Mouse (Mus musculus): ENCODE data around the gene Banp.

Gene Banp

DNA sequence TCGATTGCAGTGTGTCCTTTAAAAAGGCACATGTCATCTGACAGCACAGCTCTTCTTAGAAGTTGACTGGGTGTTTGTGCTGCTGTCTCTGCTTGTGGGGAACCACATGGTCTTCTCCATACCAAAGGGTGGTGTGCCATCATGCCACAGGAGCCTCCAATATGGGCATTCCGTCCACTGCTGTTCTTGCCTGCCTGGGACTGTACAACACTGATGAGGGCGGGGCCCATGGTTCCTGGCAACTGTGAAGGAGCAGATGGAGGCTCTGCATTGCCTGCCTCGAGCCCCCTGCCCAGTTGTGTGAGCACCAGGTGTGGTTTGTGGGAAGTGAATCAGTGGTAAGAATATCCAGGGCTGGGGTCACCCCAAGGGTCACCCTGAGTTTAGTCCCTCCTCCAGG lies 73.2 kb downstream of the Banp start:
- DNase-seq, result no peak

- DNase-seq, result no peak
Observed at GRCm38 (mm10) chr8:122025546-122025945, 76.0 kb downstream of the Banp start.

DNA sequence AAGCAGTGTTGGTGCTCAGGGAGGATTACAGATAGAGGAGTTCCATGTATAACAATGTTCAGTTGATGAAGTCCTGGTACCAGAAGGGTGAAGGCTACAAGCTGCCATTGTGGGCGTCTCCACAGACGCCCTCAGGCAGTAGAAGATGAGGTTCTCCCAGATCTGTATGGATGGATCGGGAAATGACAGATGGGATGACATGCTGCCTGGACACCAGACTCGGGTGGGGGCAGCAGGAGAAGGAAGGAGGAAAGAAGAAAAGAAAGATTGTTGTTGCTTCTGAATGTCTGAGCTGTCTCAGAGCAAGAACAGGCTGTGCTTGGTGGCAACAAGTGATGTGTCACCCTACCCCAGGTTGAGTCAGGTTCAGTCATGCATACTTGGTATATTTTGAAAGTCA lies 78.6 kb downstream of the Banp start:
- no peak for DNase-seq

DNA sequence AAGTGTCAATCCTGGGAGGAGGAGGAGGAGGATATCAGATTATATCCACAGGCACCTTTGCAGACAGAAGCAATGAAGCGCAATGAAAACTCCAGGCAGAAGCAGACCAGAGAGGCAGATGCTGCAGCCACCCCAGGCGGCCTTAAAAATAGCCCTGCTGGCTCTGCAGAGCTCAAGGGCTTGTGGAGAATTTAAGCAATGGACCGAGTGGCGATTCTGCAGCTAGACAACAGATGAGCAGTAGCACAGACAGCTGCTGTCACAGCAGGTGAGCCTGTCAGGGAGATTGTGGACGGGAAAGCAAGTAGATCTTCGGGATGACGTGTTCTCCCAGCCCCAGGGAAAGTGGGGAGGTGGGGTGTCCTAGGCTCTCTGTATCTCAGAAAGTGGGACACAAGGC lies 81.4 kb downstream of the Banp start:
- no peak for DNase-seq

DNA sequence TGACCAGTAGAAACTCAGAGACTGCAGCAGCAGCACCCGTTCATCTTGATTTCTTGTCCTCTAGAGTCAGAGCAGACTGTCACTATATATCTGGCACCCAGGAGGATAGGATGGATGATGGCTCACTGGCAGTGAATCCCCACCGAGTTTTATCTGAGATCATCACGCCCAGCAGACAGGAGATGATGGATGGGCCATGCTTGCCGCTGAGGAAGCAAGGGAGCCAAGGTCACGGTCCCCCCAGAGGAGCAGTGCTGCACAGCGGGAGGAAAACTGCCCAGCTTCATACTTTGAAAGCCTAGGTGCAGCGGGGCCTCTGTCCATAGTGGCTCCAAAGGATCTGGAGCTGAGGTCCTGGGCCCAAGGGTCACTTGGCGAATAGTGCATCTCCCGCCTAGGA lies 83.2 kb downstream of the Banp start:
- peak; percentile 46 for DNase-seq

- DNase-seq, result no peak
Observed at GRCm38 (mm10) chr8:122035543-122035942, 86.0 kb downstream of the Banp start.

DNA sequence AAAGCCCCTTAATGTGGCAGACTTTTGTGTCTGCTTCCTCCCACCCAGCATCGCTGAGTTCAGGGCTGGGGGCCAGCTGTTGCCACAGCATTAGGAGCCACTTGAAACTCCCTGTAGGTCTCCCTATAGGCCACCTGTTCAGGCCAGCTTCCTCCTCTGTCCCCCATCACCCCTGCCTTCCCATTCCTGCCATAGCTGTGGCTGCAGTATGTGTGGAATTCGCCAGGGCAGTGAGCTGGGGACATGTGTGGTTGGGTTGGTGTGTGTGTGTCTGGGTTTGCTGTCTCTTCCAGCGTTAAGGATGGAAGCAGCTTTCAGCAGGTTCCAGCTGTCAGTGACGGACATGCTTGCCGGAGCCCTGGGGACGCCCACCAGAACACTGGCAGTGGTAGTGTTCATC lies 86.8 kb downstream of the Banp start:
- no peak for DNase-seq

GRCm38 (mm10) chr8:122037279-122037678 lies 87.7 kb downstream of the Banp start:
- no peak for DNase-seq

DNA sequence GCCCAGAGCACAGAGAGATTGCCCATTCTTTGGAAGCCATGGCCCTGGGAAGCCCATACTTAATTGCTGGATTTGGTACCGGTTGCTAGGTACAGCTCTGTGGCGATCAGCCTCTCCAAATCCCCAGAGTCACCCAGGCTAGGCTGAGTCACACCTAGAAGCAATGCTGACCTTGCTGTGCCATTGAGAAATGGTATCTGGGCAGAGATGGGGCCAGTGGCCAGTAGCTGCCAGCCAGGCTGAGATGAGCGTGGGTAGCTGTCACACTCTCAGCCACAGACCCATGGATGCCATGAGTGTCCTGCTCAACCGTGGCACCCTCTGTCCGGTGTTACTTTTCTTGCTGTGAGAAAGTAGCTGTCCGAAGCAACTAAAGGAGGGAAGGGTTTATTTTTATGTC lies 88.5 kb downstream of the Banp start:
- DNase-seq, result no peak

DNA sequence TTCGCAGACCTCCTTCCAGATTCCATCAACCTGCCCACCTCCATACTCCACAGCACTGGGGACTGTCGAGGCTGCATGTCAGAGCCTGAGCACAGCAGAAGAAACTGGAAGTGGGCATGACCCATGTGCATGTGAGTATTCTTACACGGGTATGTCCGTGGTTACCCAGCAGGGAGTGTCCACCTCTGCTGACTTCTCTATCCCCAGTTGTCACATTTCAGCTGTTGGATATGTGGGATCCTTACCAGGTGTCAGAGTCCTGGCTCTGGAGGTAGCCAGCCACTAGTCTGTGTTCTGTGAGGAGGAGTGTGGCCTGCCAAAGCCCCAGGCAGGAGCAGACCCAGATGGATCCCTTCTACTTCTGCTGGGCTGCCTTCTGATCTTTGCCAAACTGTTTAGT lies 89.9 kb downstream of the Banp start:
- no peak for DNase-seq

DNA sequence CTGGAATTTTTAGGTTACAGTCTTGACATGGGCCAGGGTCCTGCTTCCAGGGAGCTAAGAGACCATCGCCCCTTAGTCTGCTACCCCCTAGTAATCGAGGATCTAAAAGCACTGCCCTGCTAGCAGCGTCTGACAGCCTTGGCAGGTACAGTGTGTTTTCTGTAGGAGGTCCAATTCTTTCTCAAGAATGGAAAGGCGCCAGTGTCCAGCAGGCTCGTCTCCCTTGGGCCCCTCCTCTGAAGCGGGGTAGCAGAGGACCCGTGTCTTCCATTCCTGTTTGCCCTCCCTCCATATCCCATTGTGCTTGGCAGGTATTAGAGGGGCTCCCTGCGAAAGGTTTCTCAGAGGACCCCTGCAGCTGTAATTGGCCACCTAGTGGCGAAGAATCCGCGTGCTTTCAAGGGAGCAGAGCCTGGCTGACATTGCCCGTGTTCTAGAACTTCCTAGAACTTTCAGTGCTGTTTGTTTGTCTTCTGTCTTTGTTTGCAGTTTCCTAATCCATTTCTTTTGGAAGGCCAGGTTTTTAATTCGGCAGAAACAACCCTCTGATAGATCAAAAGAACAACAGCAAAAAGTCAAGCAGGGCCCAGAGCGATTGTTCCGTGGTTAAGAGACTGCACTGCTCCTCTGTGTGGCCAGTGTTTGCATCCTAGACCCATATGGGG lies 97.8 kb downstream of the Banp start:
- no peak for DNase-seq

GRCm38 (mm10) chr8:122049266-122049665 lies 99.7 kb downstream of the Banp start:
- no peak for DNase-seq

DNA sequence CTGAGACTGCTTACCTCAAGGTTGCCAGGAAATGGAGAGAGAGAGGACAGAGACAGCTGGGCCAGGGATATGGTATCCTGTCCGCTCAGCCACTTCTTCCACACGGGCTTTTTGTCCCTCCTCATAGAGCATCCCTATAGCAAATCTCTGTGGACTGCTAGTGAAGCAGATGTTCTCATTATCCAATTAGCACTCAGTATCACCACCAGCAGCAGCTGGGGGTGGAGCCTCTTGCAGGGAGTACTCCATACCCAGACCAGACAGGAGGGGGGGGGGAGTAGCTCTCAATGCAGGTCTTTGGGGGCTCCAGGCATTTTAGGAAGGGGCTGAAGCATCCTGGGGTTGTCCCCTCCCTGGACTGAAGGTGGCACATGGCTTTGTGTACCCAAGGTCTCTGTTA lies 100.4 kb downstream of the Banp start:
- no peak for DNase-seq

DNA sequence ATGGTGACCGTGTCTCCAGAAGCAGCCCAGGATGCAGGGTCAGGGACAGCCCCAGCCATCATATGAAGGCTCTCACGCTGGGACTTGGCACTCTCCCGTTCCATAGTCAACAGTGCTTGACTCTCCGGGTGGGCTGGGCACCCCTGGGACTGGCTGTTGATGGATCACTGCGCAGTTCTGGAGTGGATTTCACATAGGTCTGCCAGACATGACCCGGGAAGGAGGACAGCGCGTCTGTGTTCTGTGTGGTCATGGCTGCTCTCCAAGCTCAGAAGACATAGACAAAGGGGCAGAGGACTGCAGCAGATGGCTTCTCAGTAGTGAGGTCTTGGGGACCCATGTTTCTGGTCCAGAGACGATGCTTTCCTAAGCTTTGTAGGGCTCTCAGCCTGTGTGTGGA lies 101.1 kb downstream of the Banp start:
- no peak for DNase-seq

- peak; percentile 57 for DNase-seq
Observed at GRCm38 (mm10) chr8:122055321-122055720, 105.8 kb downstream of the Banp start.

GRCm38 (mm10) chr8:122056113-122056512 lies 106.6 kb downstream of the Banp start:
- DNase-seq, result no peak

DNA sequence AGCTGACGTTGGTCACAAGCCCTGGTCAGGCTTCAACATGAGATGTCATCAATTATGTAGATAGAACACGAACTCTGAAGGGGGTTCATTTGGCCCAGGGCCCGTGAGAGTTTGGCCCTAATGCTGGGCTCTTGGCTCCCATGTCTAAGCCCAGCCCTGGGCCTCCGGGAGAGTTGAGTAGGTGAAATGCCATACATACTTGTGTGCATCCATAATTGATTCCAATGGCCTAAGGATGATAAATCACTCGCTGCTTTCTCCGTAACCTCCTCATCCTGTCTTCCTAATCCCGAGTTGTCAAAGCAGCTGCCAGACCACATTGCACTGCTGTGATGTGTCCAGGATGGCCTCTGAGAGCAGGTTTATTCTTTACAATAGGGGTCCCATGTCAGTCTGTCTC lies 107.3 kb downstream of the Banp start:
- no peak for DNase-seq

GRCm38 (mm10) chr8:122058510-122058909 lies 109.0 kb downstream of the Banp start:
- no peak for DNase-seq

GRCm38 (mm10) chr8:122058951-122059350 lies 109.4 kb downstream of the Banp start:
- DNase-seq, result no peak

DNA sequence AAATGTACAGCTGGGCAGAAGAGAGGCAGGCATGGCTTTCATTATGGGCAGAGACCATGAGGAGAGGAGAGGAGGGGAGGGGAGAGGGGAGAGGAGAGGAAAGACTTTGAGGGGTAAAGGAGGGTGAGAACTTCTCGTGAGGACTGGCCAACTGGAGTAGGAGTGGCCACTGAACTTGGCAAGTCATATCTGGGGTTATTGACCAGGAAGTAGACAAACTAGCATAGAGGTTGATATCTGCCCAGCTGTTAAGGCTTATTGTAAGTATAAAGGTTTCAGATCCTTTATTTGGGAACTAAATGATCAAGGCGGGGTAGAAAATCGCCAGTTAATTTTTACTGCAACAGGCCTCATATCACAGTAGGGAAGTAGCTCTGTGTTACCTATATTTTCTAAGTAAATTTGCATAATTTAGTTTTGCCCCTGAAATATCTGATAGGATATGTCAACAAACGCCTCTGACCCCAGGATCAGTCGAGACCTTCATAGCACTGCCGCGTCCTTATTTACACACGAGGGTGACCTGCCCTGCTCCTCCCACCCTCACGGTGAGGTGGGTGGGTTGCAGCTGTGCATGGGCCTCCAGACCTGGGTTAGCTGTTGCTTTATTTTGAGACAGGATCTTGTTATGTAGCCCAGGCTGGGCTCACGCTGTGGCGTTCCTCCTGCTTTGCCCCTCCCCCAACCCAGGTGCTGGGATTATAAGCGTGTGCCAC lies 113.1 kb downstream of the Banp start:
- no peak for DNase-seq

DNA sequence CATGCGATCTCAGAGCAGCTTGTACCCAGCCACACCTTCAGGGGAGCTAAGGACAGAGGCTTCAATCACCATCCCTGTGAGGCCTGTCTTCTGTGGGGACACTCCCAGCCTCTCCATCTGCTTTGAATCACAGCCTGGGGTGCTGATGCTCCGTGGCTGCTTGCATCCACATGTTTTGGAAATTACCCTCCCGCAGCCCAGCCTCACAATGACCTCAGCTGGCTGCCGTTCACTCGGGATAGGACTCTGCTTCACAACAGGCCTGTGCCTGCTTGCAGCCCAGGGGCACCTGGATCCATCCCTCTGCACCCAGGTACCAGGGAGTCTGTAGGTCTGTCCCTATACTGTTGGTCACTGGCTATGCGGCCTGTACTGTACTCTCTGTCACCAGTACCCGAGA lies 114.8 kb downstream of the Banp start:
- no peak for DNase-seq

DNA sequence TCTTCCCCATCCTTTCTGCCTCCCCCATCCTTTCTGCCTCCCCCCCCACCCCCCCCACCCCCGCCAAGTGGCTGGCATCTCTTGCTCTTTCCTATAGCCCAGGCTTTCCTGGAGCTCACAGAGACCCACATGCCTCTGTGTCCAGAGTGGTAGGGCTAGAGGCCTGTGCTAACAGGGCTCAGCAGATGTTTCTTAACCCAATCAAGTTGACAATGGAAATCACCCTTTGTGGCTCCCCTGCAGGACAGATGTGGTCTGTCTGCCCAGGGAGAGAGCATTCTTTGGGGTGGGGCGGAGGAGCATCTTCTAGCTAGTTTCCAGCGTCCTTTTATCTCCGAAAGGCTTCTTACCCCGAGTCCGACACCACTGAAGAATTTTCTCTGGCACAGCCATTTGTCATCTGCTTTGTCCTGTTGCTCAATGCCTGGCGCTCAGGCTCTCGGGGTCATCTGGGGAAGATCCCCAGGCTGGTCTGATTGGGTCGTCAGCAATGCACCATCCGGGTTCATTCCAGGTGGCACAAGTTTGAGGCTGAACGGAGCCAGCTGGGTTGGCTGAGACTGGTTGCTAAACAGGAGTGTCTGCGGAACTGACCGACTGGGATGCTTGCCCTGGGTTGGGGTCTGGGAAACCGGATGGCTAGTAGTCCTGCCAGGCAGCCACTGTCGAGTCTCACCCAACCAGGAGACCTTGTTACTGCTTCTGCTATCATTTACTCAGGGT lies 118.4 kb downstream of the Banp start:
- no peak for DNase-seq

DNA sequence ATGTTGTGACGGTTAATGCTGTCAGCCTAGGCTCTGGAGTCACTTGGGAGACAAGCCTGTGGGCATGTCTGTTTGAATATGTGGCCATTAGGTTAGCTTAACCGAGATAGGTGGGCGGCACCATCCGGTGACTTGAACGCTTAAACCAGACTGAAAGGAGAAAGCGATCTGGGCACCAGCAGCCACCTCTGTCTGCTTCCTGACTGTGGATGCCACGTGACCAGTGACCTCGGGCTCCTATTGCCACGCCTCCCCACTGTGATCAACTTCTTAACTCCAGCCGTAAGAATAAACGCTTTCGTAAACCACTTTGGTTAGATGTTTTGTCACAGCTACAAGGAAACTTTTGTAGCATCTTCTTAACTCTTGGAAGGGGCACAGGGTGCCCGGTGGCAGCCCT lies 119.1 kb downstream of the Banp start:
- DNase-seq, result no peak

DNA sequence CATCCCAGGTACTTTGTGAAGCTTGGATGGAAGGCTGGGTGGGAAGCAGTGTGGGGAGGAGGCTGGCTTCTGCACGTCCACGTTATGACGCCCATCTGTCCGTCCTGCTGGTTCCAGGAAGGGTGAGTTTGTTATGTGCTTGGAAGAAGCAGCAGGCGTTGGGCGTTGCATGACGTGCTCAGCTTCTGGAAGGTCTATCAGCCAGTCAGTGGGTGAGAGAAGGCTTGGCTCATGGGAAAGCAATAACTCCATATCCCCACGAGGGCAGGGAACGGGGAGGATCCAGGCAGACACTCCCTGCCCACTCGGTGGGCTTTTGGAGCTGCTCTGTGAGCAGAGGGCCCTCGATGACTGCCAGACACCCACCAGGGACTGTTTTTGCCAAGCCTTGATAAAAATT lies 119.7 kb downstream of the Banp start:
- DNase-seq, result no peak

All from embryo, embryonic 11 days (tissue).